Mouse (Mus musculus): Measurements from ENCODE around the gene Cryzl1.

GRCm38 (mm10) chr16:91740184-91740917 is 11.6 kb upstream of the Cryzl1 start:
- TF ChIP-seq CTCF (IDR thresholded peaks at IDR 0.05) (no peak), EP300 (IDR thresholded peaks at IDR 0.05; ENCODE audit: insufficient read depth, low read depth, low read length) (no peak)
